Mouse (Mus musculus) CD4-positive, CD25-positive, alpha-beta regulatory T cell, adult 4 months (primary cell): ENCODE measurements around the gene Enpp7. TPM values are rescaled to one million over a fixed set of nuclear protein-coding genes. Genes with fewer than 3 reads are reported as not detected.

Source experiments
- ATAC-seq: one replicate; pipeline ENCODE4 v1.8.0; 2017
- polyA plus RNA-seq, 2 experiments: library from polyadenylated mRNA; unstranded; fragments of 100-300 nt; shearing (Covaris generic); gene quantifications; one replicate each; pipeline ENCODE4 v1.2.1; 2017

Enpp7 gene
- polyA plus RNA-seq, 2 experiments from 2014 or later, result not detected

DNA sequence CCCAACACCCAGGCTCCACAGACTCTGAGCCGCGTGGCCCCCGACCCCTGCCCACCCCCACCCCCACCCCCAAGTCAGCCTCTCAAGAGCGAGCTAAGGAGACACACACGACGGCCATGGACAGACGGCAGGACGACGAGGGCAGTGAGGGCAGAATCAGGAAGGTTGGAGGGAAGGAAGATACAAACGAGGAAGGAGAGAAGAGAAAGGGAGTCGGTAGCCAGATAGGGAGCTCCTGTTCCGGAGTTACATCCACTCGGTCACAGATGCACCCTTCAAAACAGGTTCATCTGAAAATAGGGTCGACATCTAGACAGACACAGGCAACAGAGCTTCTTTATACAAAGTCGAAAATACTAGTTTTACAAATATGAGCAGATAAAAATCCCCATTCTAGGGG is 48.5 kb downstream of the Enpp7 start:
- no peak for ATAC-seq

DNA sequence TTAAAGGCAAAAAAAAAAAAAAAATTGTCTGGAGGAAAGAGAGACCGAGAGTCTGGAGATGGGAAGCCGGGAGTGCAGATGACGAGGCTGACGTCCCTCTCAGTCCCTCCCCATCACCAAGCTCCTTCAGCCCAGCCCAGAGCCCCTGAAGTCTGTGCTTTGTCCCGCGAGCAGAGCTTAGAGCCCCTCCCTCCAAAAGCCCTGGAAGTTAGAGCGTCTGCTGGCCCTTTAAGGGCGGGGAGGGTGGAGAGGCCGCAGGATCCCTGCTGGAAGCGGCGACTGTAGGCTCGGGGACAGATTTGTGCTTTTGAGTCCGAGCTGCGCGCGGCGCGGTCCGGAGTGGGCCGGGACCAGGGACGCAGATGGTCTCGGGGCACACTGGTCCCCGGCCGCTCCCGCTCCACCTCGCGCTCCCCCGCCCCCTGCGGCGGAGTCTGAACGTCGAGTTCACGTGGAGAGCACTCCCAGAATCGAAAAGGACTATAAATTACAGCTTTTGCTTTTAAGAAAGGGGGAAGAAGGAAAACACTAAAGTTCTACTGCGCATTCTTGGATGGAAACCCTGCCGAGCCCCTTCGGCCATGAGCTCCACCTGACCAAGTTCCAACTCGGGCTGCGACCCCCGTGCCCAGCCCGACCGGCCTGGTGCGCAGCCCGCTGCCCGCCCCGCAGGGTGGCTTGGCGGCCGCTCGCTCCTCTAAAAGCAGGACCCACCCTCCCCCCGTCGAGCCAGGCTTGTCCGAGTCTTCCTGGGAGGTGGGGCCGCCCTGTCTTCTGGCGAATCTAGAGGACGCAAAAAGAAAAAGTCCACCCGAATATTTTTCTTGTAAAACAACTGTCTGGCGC is 49.2 kb downstream of the Enpp7 start:
- ATAC-seq, result no peak

DNA sequence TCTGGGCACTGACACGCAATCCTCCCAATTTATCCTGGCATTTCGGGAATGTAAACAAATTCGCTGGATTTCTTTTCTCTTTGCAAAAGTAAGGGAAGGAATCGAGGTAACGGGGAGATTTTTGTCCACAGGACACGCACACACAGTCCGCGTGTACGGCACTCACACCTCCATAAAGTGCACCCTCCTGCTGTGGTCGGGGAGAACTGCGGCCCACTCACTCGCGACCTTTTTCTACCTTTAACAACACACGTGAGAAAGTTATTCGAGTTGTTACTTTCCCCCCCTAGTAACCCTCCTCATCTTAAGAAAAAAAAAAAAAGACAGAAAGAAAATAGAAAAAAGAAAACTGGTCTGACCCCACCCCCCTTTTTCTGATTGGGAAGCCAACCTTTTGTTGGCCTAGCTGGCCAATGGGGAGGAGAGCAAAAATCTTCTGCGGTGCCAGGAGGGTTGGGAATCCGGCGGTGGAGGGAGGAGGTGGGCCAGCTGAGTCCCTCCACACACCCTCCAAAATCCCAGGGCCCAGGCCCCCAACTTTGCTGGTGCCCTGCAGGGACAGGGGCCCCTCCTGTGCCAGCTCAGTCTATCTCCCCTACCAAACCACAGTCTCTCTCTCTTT is 49.9 kb downstream of the Enpp7 start:
- ATAC-seq, result no peak

DNA sequence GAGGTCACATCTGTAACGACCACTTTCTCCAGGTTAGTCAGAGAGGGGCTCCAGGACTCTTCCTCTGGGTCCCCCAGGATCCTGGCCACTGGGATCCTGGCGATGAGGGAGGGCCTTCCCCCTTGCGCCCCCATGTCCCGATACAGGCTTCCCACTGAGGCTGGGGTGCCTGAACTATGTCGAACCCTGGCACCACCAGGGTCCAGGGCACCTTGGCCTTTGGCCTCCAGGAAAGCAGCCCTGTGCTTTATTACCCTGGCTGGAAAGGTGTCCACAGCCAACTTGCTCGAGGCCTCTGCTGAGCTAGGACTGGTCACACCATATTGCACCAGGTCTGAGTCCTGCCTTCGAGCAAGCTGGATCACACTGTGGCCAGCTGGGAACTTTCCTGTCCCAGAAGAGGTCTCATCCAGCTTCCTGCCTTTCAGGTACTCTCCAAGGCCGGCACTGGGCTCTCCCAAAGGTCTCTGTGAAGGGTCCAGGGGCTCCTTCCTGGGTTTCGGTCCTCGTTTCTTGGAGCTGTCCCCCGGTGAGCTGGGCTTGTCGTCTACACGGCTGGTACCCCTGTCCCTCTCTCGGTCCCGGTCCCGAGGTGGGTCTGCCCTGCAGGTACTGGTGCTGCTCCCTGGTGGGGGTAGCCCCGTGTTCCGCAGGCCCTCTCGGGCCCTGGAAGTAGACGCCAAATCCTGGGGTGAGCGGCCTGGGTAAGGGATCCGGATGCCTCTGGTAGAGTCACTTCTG is 50.9 kb downstream of the Enpp7 start:
- ATAC-seq, result no peak

DNA sequence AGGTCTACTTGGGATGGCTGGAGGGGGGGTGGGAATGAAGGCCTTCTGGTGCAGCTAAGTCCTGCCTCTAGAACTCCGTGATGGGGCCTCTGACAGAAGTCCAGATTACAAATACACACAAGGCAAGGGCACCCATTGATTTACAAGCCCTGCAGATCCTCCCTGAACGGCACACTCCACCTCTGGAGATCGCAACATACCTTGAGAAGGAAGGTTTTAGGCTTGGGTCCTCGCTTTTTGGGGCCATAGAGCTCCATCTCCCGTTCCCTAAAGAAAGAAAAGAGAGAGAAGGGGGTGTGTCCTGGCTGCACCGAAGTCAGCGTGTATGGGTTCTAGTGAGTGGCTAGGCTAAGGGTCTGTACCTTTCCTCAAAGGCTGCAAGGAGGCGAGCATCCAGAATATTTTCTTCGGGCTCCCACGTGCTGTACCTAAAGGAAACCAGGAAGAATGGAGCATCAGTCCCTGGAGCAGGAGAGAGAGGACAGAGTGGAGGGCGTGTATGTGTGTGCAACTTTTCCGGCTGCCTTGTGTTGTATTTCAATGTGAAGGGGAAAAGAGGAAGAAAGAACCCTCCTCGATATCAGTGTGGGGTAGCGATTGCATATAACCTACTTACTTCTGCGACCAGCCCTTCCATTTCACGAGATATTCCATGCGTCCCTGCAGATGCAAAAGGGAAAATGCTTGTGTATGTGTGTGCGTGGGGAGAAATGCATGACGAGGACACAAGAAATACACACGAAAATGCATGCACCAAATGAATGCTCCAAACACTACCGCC is 51.9 kb downstream of the Enpp7 start:
- ATAC-seq, result no peak

DNA sequence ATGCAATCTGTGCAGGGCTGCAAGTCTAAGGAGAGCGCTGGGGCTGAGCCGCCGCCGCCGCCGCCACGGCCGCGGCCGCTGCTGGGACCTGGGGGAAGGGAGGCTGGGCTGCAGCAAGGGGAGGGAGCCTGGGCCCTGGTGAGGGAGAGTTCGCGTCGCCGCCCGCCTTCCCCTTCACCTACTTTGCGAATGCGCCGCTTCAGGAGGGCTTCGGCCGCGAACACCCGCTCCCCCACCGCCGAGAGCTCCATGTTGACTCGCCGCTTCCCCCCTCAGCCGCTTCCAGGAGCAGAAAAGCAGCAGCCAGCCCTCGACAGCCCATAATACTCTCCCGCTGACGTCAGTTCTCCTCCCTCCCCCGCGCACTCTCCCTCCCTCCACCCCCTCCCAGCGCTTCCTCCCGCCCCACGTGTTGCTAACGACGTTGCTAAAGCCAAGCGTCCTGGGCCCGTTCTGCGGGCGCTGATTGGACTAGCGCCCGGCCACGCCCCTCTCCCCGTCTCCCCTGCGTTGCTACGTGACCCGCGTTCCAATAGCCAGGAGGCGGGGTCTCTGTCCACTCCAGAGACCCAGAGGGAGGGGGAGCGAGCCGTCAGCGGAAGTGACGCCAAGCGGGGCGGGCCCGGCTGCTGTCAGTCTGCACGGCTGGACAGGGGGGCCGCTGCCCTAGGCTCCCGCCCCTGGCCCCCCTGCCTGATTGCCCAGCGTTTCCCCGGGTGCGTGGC is 52.8 kb downstream of the Enpp7 start, which contains the start of gene Cbx8:
Cbx8 (minus strand) TSS at position 370 of the 725 bp plus-strand sequence.
- peak; percentile 93 for ATAC-seq

DNA sequence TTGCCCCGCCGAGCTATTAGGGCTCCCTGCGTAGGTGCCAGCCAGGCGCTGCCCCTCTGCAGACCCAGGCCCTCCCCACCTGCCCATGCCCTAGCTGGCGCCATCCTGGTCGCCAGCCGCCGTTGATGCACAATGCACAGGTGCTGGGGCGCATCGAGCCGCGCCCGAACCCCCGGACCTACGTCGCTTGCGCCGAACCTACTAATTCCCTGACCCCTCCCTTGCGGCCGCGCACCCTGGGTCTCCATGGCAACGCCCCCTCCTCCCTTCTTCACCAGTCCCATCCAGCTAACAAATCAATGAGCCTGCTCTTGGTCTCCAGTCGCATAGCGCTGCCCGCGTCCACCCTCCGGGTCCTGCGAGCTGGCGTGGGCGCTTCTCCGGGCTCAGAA is 53.3 kb downstream of the Enpp7 start:
- ATAC-seq, result peak; percentile 25

DNA sequence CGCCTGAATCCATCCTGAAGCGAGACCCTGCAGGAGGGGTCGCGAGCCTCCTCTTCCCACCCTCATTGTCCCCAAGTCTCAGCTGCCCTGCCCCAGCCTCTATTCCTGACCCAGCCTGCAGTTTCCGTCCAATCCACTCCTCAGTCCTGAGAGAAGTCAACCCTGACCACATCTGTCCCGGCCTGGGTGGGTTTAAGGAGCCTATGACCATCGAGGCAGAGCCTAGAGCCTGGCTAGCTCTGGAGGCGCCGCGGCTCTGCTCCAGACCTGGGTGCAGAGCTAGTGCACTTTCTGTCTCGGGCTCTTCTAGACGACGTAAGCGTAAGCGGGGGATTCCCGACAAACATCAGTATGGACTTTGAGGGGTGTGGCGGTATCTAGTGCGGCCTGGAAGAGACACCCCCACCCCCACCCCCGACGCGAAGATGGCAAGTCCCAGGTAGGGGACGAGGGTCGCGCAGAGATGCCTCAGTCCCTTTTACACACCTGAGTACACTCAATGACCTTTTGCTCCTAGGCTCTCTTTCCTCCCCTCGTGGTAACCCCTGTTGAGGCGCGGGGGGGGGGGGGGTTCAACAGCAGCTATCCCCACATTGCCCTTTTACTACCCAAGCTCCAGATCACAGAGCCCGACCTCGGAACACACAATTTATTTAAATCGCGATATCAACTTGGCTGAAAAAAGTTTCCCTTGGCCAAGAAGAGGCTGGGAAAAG is 53.9 kb downstream of the Enpp7 start:
- no peak for ATAC-seq

Other genes with a start within 250 kb of the Enpp7 start
- gene Rbfox3, start 76.6 kb upstream of the Enpp7 start, polyA plus RNA-seq, result not detected
- gene Cbx2, start 34.8 kb downstream of the Enpp7 start, polyA plus RNA-seq, result 1 to 10 TPM; 1.4 to 1.5 TPM
- gene Cbx8, start 52.8 kb downstream of the Enpp7 start, polyA plus RNA-seq, result 1 to 10 TPM; 4.0 to 6.7 TPM
- gene Cbx4, start 98.0 kb downstream of the Enpp7 start, polyA plus RNA-seq, result 1 to 10 TPM; 1.7 to 3.7 TPM
- 1 to 10 TPM in 1 of 2 experiments, under 1 TPM in 1; 0.72 to 1.0 TPM for gene Tbc1d16, start 240.3 kb downstream of the Enpp7 start, polyA plus RNA-seq
- 1 to 10 TPM; 2.9 to 3.6 TPM for gene Ccdc40, start 240.4 kb downstream of the Enpp7 start, polyA plus RNA-seq